Mouse (Mus musculus) adrenal gland, postnatal 10 days (tissue): ENCODE data around the gene Fam25c. TPM values are rescaled to one million over a fixed set of nuclear protein-coding genes. Genes with fewer than 3 reads are reported as not detected.
A peak's percentile ranks its signal among the peaks of the same experiment; 100 is the strongest.
"Not testable (repeated sequence)": the region's sequence is repeated elsewhere in the genome, so short reads cannot be mapped to it uniquely, and the experiment has no call there.

Source experiments
- DNase-seq: peaks from one replicate; pipeline ENCODE4 v3.0.0; 2021; ENCODE audit warnings: mixed read lengths
- total RNA-seq, 2 experiments: library from RNA; stranded (reverse); gene quantifications; 2 replicates each; pipeline ENCODE4 v1.2.3; 2021

Gene Fam25c
- total RNA-seq, 2 experiments from 2014 or later = 2.3 to 4.2 TPM

DNA sequence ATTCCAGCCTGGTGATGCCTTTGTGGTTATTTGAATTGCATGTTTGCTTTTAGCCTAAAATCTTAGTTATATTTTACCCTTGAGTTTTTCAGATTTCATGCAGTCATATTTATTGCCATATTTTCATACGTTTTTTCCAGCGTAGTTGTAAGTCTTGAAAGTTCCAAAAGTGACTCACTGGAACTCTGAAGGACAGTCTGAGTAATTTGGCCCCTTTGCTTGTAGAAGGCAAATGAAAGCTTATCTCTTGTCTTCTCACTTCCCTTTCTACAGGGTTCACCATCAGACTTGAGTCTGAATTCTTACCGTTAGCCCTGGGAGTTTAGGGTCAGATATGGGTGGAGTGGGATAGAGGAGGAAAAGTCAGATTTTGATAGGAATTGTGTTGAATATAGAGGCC, 28.6 kb downstream of the Fam25c start:
- no peak for DNase-seq

DNA sequence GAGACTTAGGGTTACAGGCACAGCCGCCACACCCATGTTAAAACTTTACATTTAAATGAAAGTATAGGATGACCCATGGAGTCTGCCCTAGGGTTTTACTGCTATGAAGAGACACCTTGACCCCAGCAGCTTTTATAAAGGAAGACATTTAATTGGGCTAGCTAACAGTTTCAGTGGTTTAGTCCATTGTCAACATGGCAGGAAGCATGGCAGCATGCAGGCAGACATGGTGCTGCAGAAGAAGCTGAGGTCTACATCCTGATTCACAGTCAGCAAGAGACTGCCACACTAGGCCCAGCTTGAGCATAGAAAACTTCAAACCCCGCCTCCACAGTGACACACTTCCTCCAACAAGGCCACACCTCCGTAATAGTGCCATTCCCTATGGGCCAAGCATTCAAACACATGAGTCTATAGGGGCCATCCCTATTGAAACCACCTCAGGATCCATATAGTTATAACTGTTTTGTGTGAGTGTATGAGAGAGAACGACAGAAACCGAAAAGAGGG, 31.6 kb downstream of the Fam25c start:
- no peak for DNase-seq

DNA sequence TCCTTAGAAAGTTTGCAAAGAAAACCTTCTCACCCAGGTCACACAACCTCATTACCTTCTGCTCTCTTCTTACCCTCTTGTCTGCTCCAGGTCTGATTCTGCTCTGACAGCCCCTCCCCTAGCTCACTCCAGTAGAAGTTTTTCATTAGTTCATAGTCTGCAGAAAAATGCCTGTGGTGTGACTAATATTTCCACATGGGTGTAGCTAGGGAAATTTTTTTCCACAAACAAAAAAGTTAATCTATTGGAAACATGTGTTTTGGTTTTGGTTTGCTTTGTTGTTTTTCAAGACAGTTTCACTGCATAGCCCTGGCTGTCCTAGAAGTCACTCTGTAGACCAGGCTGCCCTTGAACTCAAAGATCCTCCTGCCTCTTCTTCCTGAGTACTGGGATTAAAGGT, 37.1 kb downstream of the Fam25c start:
- DNase-seq = no peak

DNA sequence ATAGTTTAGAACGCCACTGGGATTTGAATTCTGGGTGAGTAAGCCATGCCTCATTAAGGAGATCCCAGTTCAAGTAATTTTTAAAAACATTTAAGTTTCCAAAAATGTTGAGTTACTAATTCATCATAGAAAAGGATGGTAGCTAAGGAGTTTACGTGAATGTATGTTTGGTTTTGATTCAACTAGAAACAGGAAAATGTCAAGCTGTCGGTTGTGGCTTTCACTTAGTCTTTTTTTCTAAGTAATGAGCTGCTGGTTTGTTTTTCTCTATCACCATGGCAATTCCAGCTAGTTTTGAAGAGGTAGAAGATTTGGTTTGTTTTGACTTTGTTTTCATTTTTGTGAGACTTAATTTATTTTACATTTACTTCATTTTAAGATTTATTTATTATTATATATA, 37.8 kb downstream of the Fam25c start:
- no peak for DNase-seq

DNA sequence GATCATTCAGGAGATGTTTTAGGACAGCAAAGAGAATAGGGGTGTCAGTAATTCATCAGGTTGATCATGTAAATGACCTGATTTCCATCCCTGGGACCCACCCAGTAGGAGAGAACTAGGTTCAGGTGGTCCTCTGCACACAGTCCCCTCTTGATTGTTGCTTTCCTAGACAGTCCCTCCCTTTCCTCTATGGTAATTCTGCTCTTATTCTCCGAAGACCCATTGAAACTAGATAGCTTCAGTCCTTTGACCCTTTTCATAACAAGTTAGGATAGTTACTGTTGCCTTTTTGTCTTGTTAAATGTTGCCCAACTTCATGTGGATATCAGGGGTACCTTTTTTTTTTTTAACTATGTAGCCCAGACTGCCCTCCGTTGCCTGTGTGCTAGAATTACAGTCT, 38.9 kb downstream of the Fam25c start:
- no peak for DNase-seq

DNA sequence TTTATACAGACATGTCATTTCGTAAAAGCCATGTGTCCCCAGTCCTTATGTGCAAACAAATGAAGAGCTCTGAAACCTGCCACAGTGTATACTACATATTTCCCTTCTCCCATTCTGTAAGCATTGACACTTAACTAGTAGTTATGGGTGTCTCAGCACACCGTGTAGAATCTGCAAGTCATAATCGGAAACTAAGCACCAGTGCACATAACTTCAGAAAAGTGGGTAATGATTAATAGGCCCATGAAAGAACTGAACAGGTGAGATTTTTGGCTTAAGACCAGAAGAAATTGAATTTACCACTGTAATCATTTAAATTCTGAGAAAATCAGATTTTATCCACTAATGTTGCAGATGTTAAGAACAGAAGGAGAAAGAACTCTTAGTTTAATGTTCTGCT, 40.4 kb downstream of the Fam25c start:
- DNase-seq = no peak

DNA sequence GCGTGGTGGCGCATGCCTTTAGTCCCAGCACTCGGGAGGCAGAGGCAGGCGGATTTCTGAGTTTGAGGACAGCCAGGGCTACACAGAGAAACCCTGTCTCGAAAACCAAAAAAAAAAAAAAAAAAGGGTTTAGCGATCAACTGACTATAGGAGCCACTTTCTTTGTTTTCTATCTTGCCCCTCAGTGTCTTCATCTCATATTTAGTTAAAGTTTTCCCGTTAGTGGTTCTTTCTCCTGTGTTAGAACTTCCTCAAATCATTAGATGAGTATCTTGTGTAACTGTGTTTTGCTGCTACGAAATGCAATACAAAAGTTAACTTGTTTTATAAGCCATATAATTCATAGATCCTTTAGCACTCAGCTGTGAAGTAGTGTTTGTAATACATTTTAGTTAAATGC, 40.9 kb downstream of the Fam25c start:
- DNase-seq = not testable (repeated sequence)

DNA sequence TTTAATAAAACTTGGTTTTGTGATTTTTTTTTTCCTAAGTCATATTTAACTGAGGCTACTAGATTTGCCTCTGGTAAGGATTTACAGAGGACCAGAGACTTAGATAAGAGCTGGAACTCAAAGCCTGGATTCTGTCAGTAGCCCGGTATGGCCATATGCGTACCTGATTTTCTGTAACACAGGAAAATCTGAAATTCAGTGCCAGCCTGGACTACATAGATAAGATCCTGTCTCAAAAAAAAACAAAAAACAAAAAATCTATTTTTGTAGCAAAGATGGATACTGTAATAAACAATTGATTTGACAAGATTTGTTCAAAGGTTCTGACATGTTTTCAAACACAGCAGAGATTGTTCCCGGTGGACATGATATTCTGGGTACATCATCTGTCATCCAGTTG, 41.6 kb downstream of the Fam25c start:
- no peak for DNase-seq

DNA sequence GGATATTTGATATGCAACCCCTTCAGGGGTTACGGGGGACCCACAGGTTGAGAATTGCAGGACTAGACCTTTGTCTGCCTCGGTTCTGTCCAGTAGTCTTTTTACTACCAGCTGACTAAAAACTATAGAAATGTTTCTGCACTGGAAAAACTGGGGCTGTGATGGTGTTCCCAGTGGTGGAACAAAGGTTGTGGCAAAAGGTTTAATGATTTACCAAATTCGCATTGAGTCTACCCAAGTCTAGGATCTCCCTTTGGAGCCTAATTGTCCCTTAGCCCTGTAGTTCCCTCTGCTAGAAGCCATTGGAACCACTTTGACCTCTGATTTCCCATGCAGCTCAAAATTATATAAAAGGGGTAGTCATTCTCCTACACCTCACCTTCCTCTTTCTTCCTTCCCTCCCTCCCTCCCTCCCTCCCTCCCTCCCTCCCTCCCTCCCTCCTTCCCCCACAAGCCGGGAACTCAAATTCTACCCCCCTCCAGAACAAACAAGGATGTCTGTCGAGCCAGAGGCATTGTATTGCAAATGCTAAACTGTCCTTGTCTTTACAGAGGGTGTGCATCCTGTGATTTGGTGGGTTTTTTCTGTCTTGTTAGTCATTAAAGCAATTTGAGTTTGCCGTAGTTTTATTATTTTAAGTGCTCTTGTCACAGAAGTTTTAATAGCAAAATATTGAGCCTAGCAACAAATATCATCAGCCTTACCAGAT, 42.7 kb downstream of the Fam25c start:
- no peak for DNase-seq

DNA sequence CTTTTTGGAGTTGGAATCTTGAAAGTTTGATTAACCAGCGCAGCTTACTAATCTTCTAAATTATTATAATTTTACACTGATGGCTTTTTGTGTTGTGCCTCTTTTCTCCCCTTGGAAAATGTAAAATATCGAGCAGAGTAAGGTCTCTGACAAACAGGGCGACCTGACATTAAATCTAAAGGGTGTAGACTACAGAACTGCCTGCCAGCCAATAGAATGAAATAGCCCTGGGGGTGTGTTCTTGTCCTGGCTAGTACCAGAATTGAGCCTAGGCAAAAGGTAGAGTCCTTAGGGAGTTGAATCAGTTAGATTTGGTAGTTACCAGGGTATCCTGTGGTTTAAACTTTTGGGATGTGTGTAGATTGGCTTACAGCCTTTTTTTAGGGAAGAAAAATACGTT, 43.5 kb downstream of the Fam25c start:
- DNase-seq = peak; percentile 43

DNA sequence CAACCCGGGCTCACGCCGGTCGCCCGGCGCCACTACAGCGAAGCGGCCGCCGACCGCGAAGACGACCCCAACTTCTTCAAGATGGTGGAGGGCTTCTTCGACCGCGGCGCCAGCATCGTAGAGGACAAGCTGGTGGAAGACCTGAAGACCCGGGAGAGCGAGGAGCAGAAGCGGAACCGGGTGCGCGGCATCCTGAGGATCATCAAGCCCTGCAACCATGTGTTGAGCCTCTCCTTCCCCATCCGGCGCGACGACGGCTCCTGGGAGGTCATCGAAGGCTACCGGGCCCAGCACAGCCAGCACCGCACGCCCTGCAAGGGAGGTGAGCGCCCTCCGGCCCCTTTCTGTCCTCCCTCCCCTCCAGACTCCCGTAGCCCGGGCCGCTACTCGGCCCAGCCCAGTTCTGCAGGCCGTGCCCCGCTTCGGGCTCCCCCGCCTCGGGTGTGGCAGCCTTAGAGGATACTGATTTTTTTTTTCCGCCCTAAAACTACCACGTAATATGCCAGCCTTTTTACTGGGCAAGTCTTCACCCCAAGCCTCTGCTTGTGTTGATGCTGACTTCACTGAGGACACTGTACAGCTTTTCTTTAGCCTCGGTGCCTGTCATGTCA, 44.1 kb downstream of the Fam25c start:
- peak; percentile 67 for DNase-seq

DNA sequence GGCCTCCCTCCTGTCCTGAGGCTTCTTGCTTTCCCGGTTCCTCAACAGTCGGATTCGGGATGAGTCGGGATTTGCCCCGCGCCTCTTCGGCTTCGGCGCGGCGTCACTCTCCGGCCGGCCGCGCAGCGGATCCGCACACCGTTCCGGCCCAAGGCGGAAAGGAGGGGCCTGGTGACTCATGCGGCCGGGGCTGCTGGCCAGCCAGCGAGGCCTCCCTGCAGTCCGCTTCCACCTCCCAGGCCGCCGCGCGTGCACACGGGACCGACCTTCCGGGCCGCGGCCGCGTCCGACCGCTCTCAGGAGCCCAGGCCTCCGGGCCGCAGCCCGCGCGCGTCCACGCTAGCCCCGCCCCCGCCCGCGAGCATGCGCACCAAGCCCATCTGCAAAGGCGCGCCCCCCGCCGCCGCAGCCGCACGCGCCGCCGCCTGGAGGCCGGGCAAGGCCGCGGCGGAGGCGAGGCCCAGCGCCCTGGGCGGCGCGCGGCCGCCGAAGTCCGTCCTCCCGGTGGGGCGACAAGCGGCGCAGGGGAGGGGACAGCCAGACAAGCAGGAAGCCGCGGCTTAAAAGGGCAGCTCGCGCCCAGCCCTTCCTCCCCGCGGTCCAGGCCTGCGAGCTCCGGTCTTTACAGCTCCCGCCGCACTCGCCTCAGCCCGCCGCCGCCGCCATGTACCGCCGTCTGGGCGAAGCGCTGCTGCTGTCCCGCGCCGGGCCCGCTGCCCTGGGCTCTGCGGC, 44.8 kb downstream of the Fam25c start, which contains the start of the genes Shld2 and Glud1:
Gene Shld2 (minus strand): TSS at position 260 of the 732 bp plus-strand sequence.
Gene Glud1 (plus strand): TSS at position 494 of the 732 bp plus-strand sequence.
- peak; percentile 99 for DNase-seq

DNA sequence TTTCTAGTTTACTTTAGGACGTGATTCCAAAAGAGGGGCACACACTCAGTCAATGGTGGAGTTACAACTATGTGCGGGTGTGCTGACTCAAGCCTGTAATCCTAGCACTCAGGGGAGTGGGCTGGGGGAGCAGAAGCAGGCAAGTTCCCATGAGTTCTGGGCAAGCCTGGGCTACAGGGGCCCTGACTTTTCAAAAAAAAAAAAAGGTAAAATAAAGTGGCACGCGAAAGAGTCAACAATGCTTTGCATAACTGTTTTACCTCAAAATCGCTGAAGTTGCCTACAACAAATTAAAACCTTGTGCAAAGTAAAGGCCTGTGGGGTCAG, 45.4 kb downstream of the Fam25c start:
- no peak for DNase-seq

DNA sequence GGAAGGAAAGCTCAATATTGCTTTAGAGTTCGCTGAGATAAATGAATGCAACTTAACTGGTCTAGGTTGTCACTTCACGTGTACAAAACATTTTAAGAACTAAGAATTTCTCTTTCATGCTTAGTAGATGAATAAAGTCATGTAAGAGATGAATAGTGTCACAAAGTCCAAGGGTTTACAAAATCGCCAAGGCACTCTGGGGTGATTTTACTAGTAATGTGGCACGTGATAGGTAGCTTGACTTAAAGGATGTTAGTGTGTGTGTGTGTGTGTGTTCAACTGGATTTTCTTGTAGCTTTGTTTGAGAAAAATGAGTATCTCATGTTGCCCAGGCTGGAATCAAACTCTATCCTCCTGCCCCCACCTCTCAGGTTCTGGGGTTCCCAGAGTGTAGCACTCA, 46.0 kb downstream of the Fam25c start:
- DNase-seq = no peak

DNA sequence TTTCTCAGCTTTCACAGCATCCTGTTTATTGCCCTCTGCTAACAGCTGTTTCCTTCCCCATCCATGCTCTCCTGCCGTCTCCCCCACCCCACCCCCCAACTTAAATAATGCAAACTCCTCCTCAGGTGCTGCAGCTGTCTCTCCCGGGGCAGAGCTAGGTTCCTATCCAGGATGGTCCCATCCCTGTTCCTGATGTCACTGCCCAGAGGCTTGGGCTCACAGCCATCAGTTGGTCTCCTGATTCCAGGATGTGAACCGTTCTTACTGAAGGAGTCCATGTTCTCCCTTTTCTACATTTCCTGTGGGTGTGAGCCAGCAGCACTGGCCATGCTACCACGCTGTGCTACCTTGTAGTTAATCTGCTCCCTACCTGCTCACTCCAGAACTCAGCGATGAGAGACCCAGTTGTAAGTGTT, 52.0 kb downstream of the Fam25c start:
- no peak for DNase-seq

DNA sequence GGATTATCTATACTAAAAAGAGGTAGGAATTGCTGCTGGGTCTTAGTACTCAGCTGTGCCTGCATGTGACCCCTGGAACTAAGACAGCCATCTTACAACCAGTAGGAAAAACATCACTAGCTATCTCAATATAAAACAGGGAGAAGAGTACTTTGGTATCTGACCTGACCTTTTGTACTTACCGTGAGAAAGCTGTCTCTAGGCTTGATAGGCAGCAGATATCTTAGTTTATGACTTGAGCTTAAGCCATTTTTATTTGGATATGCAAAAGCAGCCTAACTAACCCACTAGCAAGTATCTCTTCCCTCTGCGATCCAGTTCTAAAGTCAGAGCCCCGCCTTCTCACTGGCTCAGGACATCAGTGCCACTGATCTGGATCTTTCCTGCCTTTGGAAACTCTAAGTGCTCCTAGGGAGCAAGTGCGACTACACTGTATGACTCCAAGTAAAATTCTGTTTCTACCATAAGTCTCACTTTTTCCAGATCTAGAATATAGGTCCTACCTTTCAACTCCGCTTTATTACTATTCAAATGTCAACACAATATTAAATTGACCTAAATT, 52.5 kb downstream of the Fam25c start:
- DNase-seq = no peak

Other genes with a start within 250 kb of the Fam25c start
- under 1 TPM; 0.27 to 0.30 TPM for gene Npy4r, start 202.9 kb downstream of the Fam25c start, total RNA-seq
- 1 to 10 TPM in 1 of 2 experiments, under 1 TPM in 1; 0.36 to 1.4 TPM for gene Gprin2, start 153.8 kb downstream of the Fam25c start, total RNA-seq
- 1 to 10 TPM; 1.3 to 1.4 TPM for gene Syt15, start 135.8 kb downstream of the Fam25c start, total RNA-seq
- gene Shld2, start 44.9 kb downstream of the Fam25c start, total RNA-seq = 10 to 100 TPM; 10.5 to 13.8 TPM
- 100 to 1,000 TPM; 309 to 414 TPM for gene Glud1, start 44.7 kb downstream of the Fam25c start, total RNA-seq
- 10 to 100 TPM; 44.7 to 50.3 TPM for gene Sncg, start 19.4 kb upstream of the Fam25c start, total RNA-seq
- 10 to 100 TPM; 25.2 to 34.6 TPM for gene Mmrn2, start 20.0 kb upstream of the Fam25c start, total RNA-seq
- 10 to 100 TPM; 50.2 to 55.3 TPM for gene Bmpr1a, start 147.9 kb upstream of the Fam25c start, total RNA-seq
- not detected for gene 9230112D13Rik, start 167.4 kb upstream of the Fam25c start, total RNA-seq
- gene Ldb3, start 233.2 kb upstream of the Fam25c start, total RNA-seq = 10 to 100 TPM; 26.5 to 94.8 TPM
- gene Opn4, start 244.7 kb upstream of the Fam25c start, total RNA-seq = not detected